Mouse (Mus musculus) lung, embryonic 14.5 days (tissue): ENCODE data around the gene Tenm4. TPM values are rescaled to one million over a fixed set of nuclear protein-coding genes. Genes with fewer than 3 reads are reported as not detected.

Experiments used
- ATAC-seq: fragments of 200-750 bp; cut with Nextera tagmentation; 2 replicates; pipeline ENCODE4 v1.8.0; 2017; ENCODE audit warnings: mild to moderate bottlenecking, moderate TSS enrichment, moderate library complexity; ENCODE audit not compliant: insufficient read depth
- DNase-seq: peaks from one replicate; pipeline ENCODE4 v3.0.0-alpha.2; 2015
- H3K27ac ChIP-seq: fragments of 300-500 bp; sonication (generic); 2 replicates; pipeline ENCODE4 v1.5.1; 2014; ENCODE audit warnings: low read depth, mild to moderate bottlenecking, moderate library complexity
- H3K27me3 ChIP-seq: fragments of 300-500 bp; sonication (generic); 2 replicates; pipeline ENCODE4 v1.6.1; 2014; ENCODE audit warnings: low read length, control low read depth; ENCODE audit not compliant: insufficient read depth
- H3K36me3 ChIP-seq: fragments of 300-500 bp; sonication (generic); 2 replicates; pipeline ENCODE4 v1.6.1; 2014; ENCODE audit warnings: control low read depth; ENCODE audit not compliant: insufficient read depth
- H3K4me1 ChIP-seq: fragments of 300-500 bp; sonication (generic); 2 replicates; pipeline ENCODE4 v1.6.1; 2014; ENCODE audit warnings: antibody characterized with exemption, control low read depth; ENCODE audit not compliant: insufficient read depth
- H3K4me2 ChIP-seq: fragments of 300-500 bp; sonication (generic); 2 replicates; pipeline ENCODE4 v1.6.1; 2014; ENCODE audit warnings: mild to moderate bottlenecking
- H3K4me3 ChIP-seq: fragments of 300-500 bp; sonication (generic); 2 replicates; pipeline ENCODE4 v1.5.1; 2014; ENCODE audit warnings: low read depth, low read length
- H3K9ac ChIP-seq: fragments of 300-500 bp; sonication (generic); 2 replicates; pipeline ENCODE4 v1.6.1; 2014
- H3K9me3 ChIP-seq: fragments of 300-500 bp; sonication (generic); 2 replicates; pipeline ENCODE4 v1.6.1; 2016; ENCODE audit warnings: low read depth, low read length, control low read depth
- CTCF ChIP-seq: IDR thresholded peaks from 2 replicates; pipeline ENCODE4 v1.5.1; 2016; ENCODE audit warnings: antibody characterized with exemption, low read depth
- WGBS: fragments of 180-500 bp; shearing (Covaris S2); extraction: QIAGEN DNeasy Blood & Tissue Kit; methylation state at CpG from one replicate; pipeline ENCODE4 v1.1.7; 2014; 5-methylcytosine and 5-hydroxymethylcytosine counted together
- polyA plus RNA-seq: library from polyadenylated mRNA; unstranded; fragments of >200 nt; fragmentation: Nextera tagmentation; extraction: Ambion mirVana; gene quantifications from 2 replicates; pipeline ENCODE4 v1.2.1, GENCODE M21; 2014

The Tenm4 gene
- polyA plus RNA-seq, 1 experiment from 2014 or later, result 24.9 TPM

GRCm38 (mm10) chr7:96819538-96819937, 648.5 kb downstream of the Tenm4 start:
- no peak overlapping the region for H3K9ac ChIP-seq
- no peaks in the 10 kb centered on the region for H3K9me3 ChIP-seq
- no peak overlapping the region for H3K4me2 ChIP-seq
- no peak overlapping the region for H3K4me3 ChIP-seq
- WGBS, result 74% methylated on average over 3 of the region's 3 CpGs
- no peak for TF ChIP-seq CTCF
- DNase-seq (no peak), ATAC-seq (no peak)
- no peaks in the 10 kb centered on the region for H3K36me3 ChIP-seq
- H3K27ac ChIP-seq, result no peak overlapping the region
- H3K4me1 ChIP-seq, result peaks cover 9% of the 10 kb centered on the region; the same call in 1 of the 2 replicates
- no peaks in the 10 kb centered on the region for H3K27me3 ChIP-seq

GRCm38 (mm10) chr7:96820343-96820742, 649.3 kb downstream of the Tenm4 start:
- Histone ChIP-seq H3K4me3 (no peak overlapping the region), H3K36me3 (no peaks in the 10 kb centered on the region), H3K27ac (no peak overlapping the region), H3K9me3 (no peaks in the 10 kb centered on the region), H3K4me1 (peaks cover 8% of the 10 kb centered on the region; the same call in 1 of the 2 replicates), H3K9ac (no peak overlapping the region), H3K4me2 (no peak overlapping the region), H3K27me3 (no peaks in the 10 kb centered on the region)
- 44% methylated on average over 6 of the region's 6 CpGs for WGBS
- ATAC-seq (no peak), DNase-seq (peak; percentile 46)
- TF ChIP-seq CTCF, result no peak

GRCm38 (mm10) chr7:96826101-96826500, 655.1 kb downstream of the Tenm4 start:
- TF ChIP-seq CTCF, result no peak
- Histone ChIP-seq H3K9me3 (no peaks in the 10 kb centered on the region), H3K27ac (no peak overlapping the region), H3K4me2 (no peak overlapping the region), H3K9ac (no peak overlapping the region), H3K4me1 (no peaks in the 10 kb centered on the region), H3K36me3 (no peaks in the 10 kb centered on the region), H3K27me3 (no peaks in the 10 kb centered on the region), H3K4me3 (no peak overlapping the region)
- no peak for ATAC-seq
- no peak for DNase-seq
- 90% methylated on average over 6 of the region's 6 CpGs for WGBS

GRCm38 (mm10) chr7:96826672-96827071, 655.6 kb downstream of the Tenm4 start:
- no peaks in the 10 kb centered on the region for H3K27me3 ChIP-seq
- WGBS, result 89% methylated on average over 6 of the region's 6 CpGs
- no peaks in the 10 kb centered on the region for H3K9me3 ChIP-seq
- ATAC-seq (no peak), DNase-seq (no peak)
- no peak overlapping the region for H3K4me2 ChIP-seq
- no peak overlapping the region for H3K27ac ChIP-seq
- no peak for TF ChIP-seq CTCF
- H3K36me3 ChIP-seq, result no peaks in the 10 kb centered on the region
- H3K9ac ChIP-seq, result no peak overlapping the region
- H3K4me1 ChIP-seq, result no peaks in the 10 kb centered on the region
- H3K4me3 ChIP-seq, result no peak overlapping the region

- Histone ChIP-seq H3K36me3 (peaks cover 6% of the 10 kb centered on the region), H3K4me3 (no peak overlapping the region), H3K4me1 (0 out of 2 replicates have a peak, but pooled peaks cover 10% of the 10 kb centered on the region), H3K27ac (no peak overlapping the region), H3K4me2 (no peak overlapping the region), H3K9me3 (no peaks in the 10 kb centered on the region), H3K9ac (no peak overlapping the region), H3K27me3 (no peaks in the 10 kb centered on the region)
- no peak for TF ChIP-seq CTCF
- ATAC-seq (no peak), DNase-seq (peak; percentile 53)
- WGBS, result 16% methylated on average over 9 of the region's 9 CpGs
Observed at GRCm38 (mm10) chr7:96832551-96832950, 661.5 kb downstream of the Tenm4 start.

GRCm38 (mm10) chr7:96833012-96833411, 662.0 kb downstream of the Tenm4 start:
- WGBS, result 46% methylated on average over 3 of the region's 3 CpGs
- Histone ChIP-seq H3K4me1 (0 out of 2 replicates have a peak, but pooled peaks cover 10% of the 10 kb centered on the region), H3K27ac (no peak overlapping the region), H3K4me2 (no peak overlapping the region), H3K9ac (no peak overlapping the region), H3K36me3 (peaks cover 6% of the 10 kb centered on the region), H3K9me3 (no peaks in the 10 kb centered on the region), H3K27me3 (no peaks in the 10 kb centered on the region), H3K4me3 (no peak overlapping the region)
- peak; percentile 4 for DNase-seq
- no peak for TF ChIP-seq CTCF
- peak; percentile 22; the same call in 1 of the 2 replicates for ATAC-seq

- peak; percentile 19; the same call in 1 of the 2 replicates for TF ChIP-seq CTCF
- 38% methylated on average over 6 of the region's 6 CpGs for WGBS
- H3K4me3 ChIP-seq, result no peak overlapping the region
- ATAC-seq (peak; percentile 78; the same call in 1 of the 2 replicates), DNase-seq (peak; percentile 87)
- H3K9ac ChIP-seq, result no peak overlapping the region
- no peak overlapping the region for H3K4me2 ChIP-seq
- 0 out of 2 replicates have a peak, but pooled peaks cover 10% of the 10 kb centered on the region for H3K4me1 ChIP-seq
- peak overlapping the region; percentile 54 for H3K27ac ChIP-seq
- H3K27me3 ChIP-seq, result no peaks in the 10 kb centered on the region
- no peaks in the 10 kb centered on the region for H3K9me3 ChIP-seq
- peaks cover 9% of the 10 kb centered on the region for H3K36me3 ChIP-seq
Observed at GRCm38 (mm10) chr7:96834681-96835289, 663.7 kb downstream of the Tenm4 start.
